Mouse (Mus musculus): ENCODE data around the gene Rpl9-ps1. TPM values are rescaled to one million over a fixed set of nuclear protein-coding genes. Genes with fewer than 3 reads are reported as not detected.

The Rpl9-ps1 gene
- polyA plus RNA-seq, 1 experiment from 2014 or later, result not detected

DNA sequence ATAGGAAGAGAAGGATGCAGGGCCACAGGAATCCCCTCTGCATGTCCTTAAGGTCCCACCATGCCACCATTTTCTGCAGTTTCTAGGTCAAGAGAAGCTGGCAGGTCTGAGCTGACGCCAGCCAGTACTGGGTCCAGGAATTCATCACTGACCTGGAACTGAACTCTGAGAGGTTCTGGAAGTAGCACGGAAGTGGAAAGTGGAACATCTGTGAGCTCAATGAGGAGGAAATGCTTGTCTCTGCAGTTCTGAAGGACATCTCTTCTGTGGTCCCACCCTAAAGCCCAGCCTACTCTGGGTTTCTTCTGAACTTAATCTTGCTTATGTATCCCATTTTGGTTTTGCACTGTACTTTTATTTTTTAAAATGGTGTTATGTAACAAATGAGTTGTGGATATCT lies 14.4 kb downstream of the Rpl9-ps1 start:
- no peaks in the 10 kb centered on the region for H3K36me3 ChIP-seq (ENCODE audit: insufficient read depth, low read length)
- 60% methylated on average over 2 of the region's 2 CpGs for WGBS
- ATAC-seq (replicated peaks; ENCODE audit: low FRiP score, low read depth) (no peak), DNase-seq (ENCODE audit: low spot score) (no peak)
- no peaks in the 10 kb centered on the region for H3K4me1 ChIP-seq (replicated peaks; ENCODE audit: insufficient read depth, low read length)
- no peak overlapping the region for H3K27ac ChIP-seq
- no peaks in the 10 kb centered on the region for H3K27me3 ChIP-seq (ENCODE audit: insufficient read depth, low read length)
- TF ChIP-seq CTCF (IDR thresholded peaks at IDR 0.05; ENCODE audit: low read depth), result no peak
- H3K4me2 ChIP-seq (ENCODE audit: low read length), result no peak overlapping the region
- H3K9ac ChIP-seq (ENCODE audit: low read depth, low read length), result no peak overlapping the region
- H3K4me3 ChIP-seq (replicated peaks; ENCODE audit: low read depth, low read length), result no peak overlapping the region
- H3K9me3 ChIP-seq (replicated peaks; ENCODE audit: low read length), result no peaks in the 10 kb centered on the region

GRCm38 (mm10) chr11:83630630-83631029 lies 14.8 kb downstream of the Rpl9-ps1 start:
- no peak overlapping the region for H3K4me3 ChIP-seq (replicated peaks; ENCODE audit: low read depth, low read length)
- 93% methylated on average over 1 of the region's 1 CpGs for WGBS

DNA sequence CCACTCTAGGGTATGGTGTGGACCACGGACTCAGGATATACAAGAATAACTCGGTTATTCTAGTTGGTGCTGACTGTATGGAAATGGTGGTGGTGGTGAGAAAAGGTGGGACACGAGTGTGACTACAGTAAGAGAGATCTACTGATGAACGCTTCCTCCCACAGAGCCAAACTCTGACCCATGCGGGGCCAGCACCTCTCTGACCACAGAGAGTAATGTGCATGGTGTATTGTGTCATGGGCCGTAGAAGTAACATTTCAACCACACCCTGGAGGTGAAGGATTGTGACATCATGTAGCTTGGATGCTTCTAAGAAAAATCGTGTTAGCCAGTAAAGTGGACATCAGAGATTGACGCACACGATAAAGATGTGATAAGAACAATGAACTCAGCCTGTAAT lies 16.6 kb downstream of the Rpl9-ps1 start:
- ATAC-seq (replicated peaks; ENCODE audit: low FRiP score, low read depth) (no peak), DNase-seq (ENCODE audit: low spot score) (no peak)
- H3K9me3 ChIP-seq (replicated peaks; ENCODE audit: low read length), result no peaks in the 10 kb centered on the region
- no peak overlapping the region for H3K4me2 ChIP-seq (ENCODE audit: low read length)
- H3K4me1 ChIP-seq (replicated peaks; ENCODE audit: insufficient read depth, low read length), result no peaks in the 10 kb centered on the region
- H3K4me3 ChIP-seq (replicated peaks; ENCODE audit: low read depth, low read length), result no peak overlapping the region
- H3K27ac ChIP-seq, result no peak overlapping the region
- TF ChIP-seq CTCF (IDR thresholded peaks at IDR 0.05; ENCODE audit: low read depth), result no peak
- H3K27me3 ChIP-seq (ENCODE audit: insufficient read depth, low read length), result no peaks in the 10 kb centered on the region
- 87% methylated on average over 9 of the region's 9 CpGs for WGBS
- no peak overlapping the region for H3K9ac ChIP-seq (ENCODE audit: low read depth, low read length)
- H3K36me3 ChIP-seq (ENCODE audit: insufficient read depth, low read length), result no peaks in the 10 kb centered on the region

More at GRCm38 (mm10) chr11:83630630-83631029, 14.8 kb downstream of the Rpl9-ps1 start:
- Histone ChIP-seq H3K36me3 (ENCODE audit: insufficient read depth, low read length) (no peaks in the 10 kb centered on the region), H3K4me1 (replicated peaks; ENCODE audit: insufficient read depth, low read length) (no peaks in the 10 kb centered on the region), H3K27me3 (ENCODE audit: insufficient read depth, low read length) (no peaks in the 10 kb centered on the region), H3K9ac (ENCODE audit: low read depth, low read length) (no peak overlapping the region), H3K9me3 (replicated peaks; ENCODE audit: low read length) (no peaks in the 10 kb centered on the region), H3K4me2 (ENCODE audit: low read length) (no peak overlapping the region), H3K27ac (no peak overlapping the region)
- ATAC-seq (replicated peaks; ENCODE audit: low FRiP score, low read depth) (no peak), DNase-seq (ENCODE audit: low spot score) (peak; percentile 21)
- no peak for TF ChIP-seq CTCF (IDR thresholded peaks at IDR 0.05; ENCODE audit: low read depth)

- H3K4me2 ChIP-seq (ENCODE audit: low read length), result no peak overlapping the region
- H3K27me3 ChIP-seq (ENCODE audit: insufficient read depth, low read length), result no peaks in the 10 kb centered on the region
- ATAC-seq (replicated peaks; ENCODE audit: low FRiP score, low read depth) (no peak), DNase-seq (ENCODE audit: low spot score) (no peak)
- H3K9me3 ChIP-seq (replicated peaks; ENCODE audit: low read length), result no peaks in the 10 kb centered on the region
- H3K9ac ChIP-seq (ENCODE audit: low read depth, low read length), result no peak overlapping the region
- H3K27ac ChIP-seq, result no peak overlapping the region
- no peak overlapping the region for H3K4me3 ChIP-seq (replicated peaks; ENCODE audit: low read depth, low read length)
- 85% methylated on average over 3 of the region's 3 CpGs for WGBS
- no peaks in the 10 kb centered on the region for H3K4me1 ChIP-seq (replicated peaks; ENCODE audit: insufficient read depth, low read length)
- no peaks in the 10 kb centered on the region for H3K36me3 ChIP-seq (ENCODE audit: insufficient read depth, low read length)
- TF ChIP-seq CTCF (IDR thresholded peaks at IDR 0.05; ENCODE audit: low read depth), result no peak
These were observed 21.8 kb downstream of the Rpl9-ps1 start for GRCm38 (mm10) chr11:83623586-83623985.

- Histone ChIP-seq H3K4me1 (replicated peaks; ENCODE audit: insufficient read depth, low read length) (no peaks in the 10 kb centered on the region), H3K9ac (ENCODE audit: low read depth, low read length) (no peak overlapping the region), H3K27ac (no peak overlapping the region), H3K27me3 (ENCODE audit: insufficient read depth, low read length) (no peaks in the 10 kb centered on the region), H3K4me3 (replicated peaks; ENCODE audit: low read depth, low read length) (no peak overlapping the region), H3K4me2 (ENCODE audit: low read length) (no peak overlapping the region), H3K36me3 (ENCODE audit: insufficient read depth, low read length) (no peaks in the 10 kb centered on the region), H3K9me3 (replicated peaks; ENCODE audit: low read length) (no peaks in the 10 kb centered on the region)
- ATAC-seq (replicated peaks; ENCODE audit: low FRiP score, low read depth), result no peak
- DNase-seq (ENCODE audit: low spot score), result no peak
- 97% methylated on average over 1 of the region's 1 CpGs for WGBS
- no peak for TF ChIP-seq CTCF (IDR thresholded peaks at IDR 0.05; ENCODE audit: low read depth)
These were observed 26.4 kb downstream of the Rpl9-ps1 start for GRCm38 (mm10) chr11:83619037-83619436.

- no peaks in the 10 kb centered on the region for H3K36me3 ChIP-seq (ENCODE audit: insufficient read depth, low read length)
- H3K9ac ChIP-seq (ENCODE audit: low read depth, low read length), result no peak overlapping the region
- WGBS, result 82% methylated on average over 5 of the region's 5 CpGs
- ATAC-seq (replicated peaks; ENCODE audit: low FRiP score, low read depth), result no peak
- no peak for TF ChIP-seq CTCF (IDR thresholded peaks at IDR 0.05; ENCODE audit: low read depth)
- DNase-seq (ENCODE audit: low spot score), result no peak
- no peaks in the 10 kb centered on the region for H3K4me1 ChIP-seq (replicated peaks; ENCODE audit: insufficient read depth, low read length)
- no peak overlapping the region for H3K4me3 ChIP-seq (replicated peaks; ENCODE audit: low read depth, low read length)
- no peaks in the 10 kb centered on the region for H3K9me3 ChIP-seq (replicated peaks; ENCODE audit: low read length)
- H3K4me2 ChIP-seq (ENCODE audit: low read length), result no peak overlapping the region
- H3K27ac ChIP-seq, result no peak overlapping the region
- no peaks in the 10 kb centered on the region for H3K27me3 ChIP-seq (ENCODE audit: insufficient read depth, low read length)
These were observed 27.2 kb downstream of the Rpl9-ps1 start for GRCm38 (mm10) chr11:83618238-83618637.

DNA sequence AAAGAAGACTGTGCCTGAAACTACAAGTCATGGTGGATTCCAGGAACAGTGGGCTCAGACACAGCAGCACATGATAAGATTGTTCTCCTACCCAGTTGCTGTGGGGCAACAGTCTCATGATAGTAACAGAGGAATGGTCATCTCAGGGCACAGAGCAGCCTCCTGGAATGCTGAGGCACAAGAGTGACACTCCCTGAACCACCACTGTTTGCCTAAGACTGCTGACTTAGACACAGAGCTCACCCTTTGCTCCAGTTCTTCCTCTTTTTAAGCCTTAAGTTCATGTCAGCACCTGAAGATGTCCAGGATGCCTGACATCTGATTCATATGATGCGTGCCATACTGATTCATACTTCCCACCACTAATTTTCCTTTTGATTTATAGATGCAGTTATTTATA lies 28.8 kb downstream of the Rpl9-ps1 start:
- H3K27me3 ChIP-seq (ENCODE audit: insufficient read depth, low read length), result no peaks in the 10 kb centered on the region
- H3K4me3 ChIP-seq (replicated peaks; ENCODE audit: low read depth, low read length), result no peak overlapping the region
- no peak overlapping the region for H3K9ac ChIP-seq (ENCODE audit: low read depth, low read length)
- H3K27ac ChIP-seq, result no peak overlapping the region
- DNase-seq (ENCODE audit: low spot score) (no peak), ATAC-seq (replicated peaks; ENCODE audit: low FRiP score, low read depth) (no peak)
- no peaks in the 10 kb centered on the region for H3K9me3 ChIP-seq (replicated peaks; ENCODE audit: low read length)
- H3K4me1 ChIP-seq (replicated peaks; ENCODE audit: insufficient read depth, low read length), result no peaks in the 10 kb centered on the region
- no peak overlapping the region for H3K4me2 ChIP-seq (ENCODE audit: low read length)
- TF ChIP-seq CTCF (IDR thresholded peaks at IDR 0.05; ENCODE audit: low read depth), result no peak
- H3K36me3 ChIP-seq (ENCODE audit: insufficient read depth, low read length), result no peaks in the 10 kb centered on the region
- WGBS, result 85% methylated on average over 1 of the region's 1 CpGs
